Comparison of ENCODE assay signal across 20 mouse cellular contexts in genomic region chr10:3942289-3942688, GRCm38 (mm10). TPM values are rescaled to one million over a fixed set of nuclear protein-coding genes. Genes with fewer than 3 reads are reported as not detected.
DNase-seq lines count a peak whose midpoint lies in the region; ATAC-seq and TF ChIP-seq lines count a peak whose summit lies in the region.
"Had no signal": no experiment of that assay in that cellular context is flagged by ENCODE, and none has a peak within 500 bp of the region (broad histone marks: within the 10 kb centered on the region; RNA-seq: fewer than 3 reads in every experiment).

No protein-coding gene starts in this region.

- H3K4me1 ChIP-seq in kidney, embryonic 15.5 days = peaks cover 18% of the 10 kb centered on the region
- H3K4me1 ChIP-seq in E14TG2a.4 (replicated peaks; ENCODE audit: low read depth, low read length) = peaks cover 61% of the 10 kb centered on the region
- H3K4me1 ChIP-seq in thymus, adult 2 months (replicated peaks; ENCODE audit: control insufficient read depth, insufficient read depth, low read length) = no peaks in the 10 kb centered on the region
- H3K4me1 ChIP-seq: neural tube, embryonic 13.5 days had no signal

- no peak for TF ChIP-seq POLR2A in thymus, adult 2 months (IDR thresholded peaks at IDR 0.05; ENCODE audit: control insufficient read depth, extremely low read depth, insufficient read depth, low read length, poor library complexity)

- H3K36me3 ChIP-seq in kidney, embryonic 15.5 days = peaks cover 30% of the 10 kb centered on the region; the same call in 1 of the 2 replicates
- H3K36me3 ChIP-seq in E14TG2a.4 (ENCODE audit: insufficient read depth, low read length) = peaks cover 16% of the 10 kb centered on the region
- H3K36me3 ChIP-seq in thymus, adult 2 months (ENCODE audit: control insufficient read depth, insufficient read depth, low read length) = no peaks in the 10 kb centered on the region
- H3K36me3 ChIP-seq: intestine, embryonic 15.5 days; neural tube, embryonic 13.5 days had no signal

- no peaks in the 10 kb centered on the region for H3K27me3 ChIP-seq in kidney, embryonic 15.5 days
- no peaks in the 10 kb centered on the region for H3K27me3 ChIP-seq in E14TG2a.4 (ENCODE audit: insufficient read depth, low read length)
- no peaks in the 10 kb centered on the region for H3K27me3 ChIP-seq in thymus, adult 2 months (ENCODE audit: control insufficient read depth, insufficient read depth, low read length)
- H3K27me3 ChIP-seq: heart, embryonic 13.5 days; intestine, embryonic 15.5 days; neural tube, embryonic 13.5 days had no signal

- no peak for DNase-seq in kidney, postnatal 14 days
- DNase-seq in R1 (ENCODE audit: low read depth, low spot score) = peak; percentile 37
- no peak for DNase-seq in right cerebral cortex, postnatal 25 days
- no peak for DNase-seq in cerebellum, adult 9-11 months
- no peak for DNase-seq in thymus, adult 2 months
- DNase-seq: cerebellum, adult 2 months; kidney, adult 9 months; kidney, postnatal 4 days; spleen, adult 18-20 months had no signal

- no peak for TF ChIP-seq CTCF in E14TG2a.4 (conservative IDR thresholded peaks at IDR 0.05; ENCODE audit: low read length)
- no peak for TF ChIP-seq CTCF in thymus, adult 2 months (IDR thresholded peaks at IDR 0.05; ENCODE audit: borderline replicate concordance, control insufficient read depth, extremely low read depth, insufficient read depth, low read length, poor library complexity)

- 0 out of 2 replicates have a peak overlapping the region, but pooled peaks have one; percentile 81 for H3K27ac ChIP-seq in kidney, embryonic 15.5 days
- no peak overlapping the region for H3K27ac ChIP-seq in thymus, adult 2 months (ENCODE audit: control insufficient read depth, insufficient read depth, low read length)
- H3K27ac ChIP-seq: heart, embryonic 13.5 days; hindbrain, embryonic 14.5 days; intestine, embryonic 15.5 days; liver, embryonic 14.5 days; macrophage; midbrain, embryonic 12.5 days; neural tube, embryonic 13.5 days had no signal

- no peak overlapping the region for H3K9ac ChIP-seq in kidney, embryonic 15.5 days
- H3K9ac ChIP-seq: heart, embryonic 13.5 days; hindbrain, embryonic 14.5 days; intestine, embryonic 15.5 days; liver, embryonic 14.5 days; midbrain, embryonic 12.5 days; neural tube, embryonic 13.5 days had no signal

- WGBS in kidney, embryonic 15.5 days = 59% methylated on average over 6 of the region's 6 CpGs
- 87% methylated on average over 6 of the region's 6 CpGs for WGBS in thymus, adult 2 months

- no peak overlapping the region for H3K4me3 ChIP-seq in kidney, embryonic 15.5 days (replicated peaks)
- H3K4me3 ChIP-seq in E14TG2a.4 (replicated peaks; ENCODE audit: low read length) = peak overlapping the region; percentile 43; the same call in 1 of the 2 replicates
- H3K4me3 ChIP-seq in thymus, adult 2 months (ENCODE audit: control insufficient read depth, insufficient read depth, low read length) = no peak overlapping the region
- H3K4me3 ChIP-seq: heart, embryonic 13.5 days; intestine, embryonic 15.5 days; midbrain, embryonic 12.5 days; neural tube, embryonic 13.5 days had no signal

- H3K9me3 ChIP-seq in kidney, embryonic 15.5 days (replicated peaks) = no peaks in the 10 kb centered on the region
- no peaks in the 10 kb centered on the region for H3K9me3 ChIP-seq in E14TG2a.4 (ENCODE audit: low read length)
- H3K9me3 ChIP-seq: heart, embryonic 13.5 days; intestine, embryonic 15.5 days; midbrain, embryonic 12.5 days; neural tube, embryonic 13.5 days had no signal

- no peak overlapping the region for H3K4me2 ChIP-seq in kidney, embryonic 15.5 days
- H3K4me2 ChIP-seq: heart, embryonic 13.5 days; hindbrain, embryonic 14.5 days; intestine, embryonic 15.5 days; midbrain, embryonic 12.5 days; neural tube, embryonic 13.5 days had no signal

- ATAC-seq in kidney, embryonic 15.5 days (replicated peaks; ENCODE audit: low FRiP score) = no peak
- peak; percentile 60 for ATAC-seq in granulocyte monocyte progenitor cell, adult 5-6 weeks (replicated peaks; ENCODE audit: poor library complexity, severe bottlenecking)
- ATAC-seq: forebrain, embryonic 16.5 days had no signal

RNA-seq across cellular contexts. Expression of gene Mthfd1l, which starts 30.6 kb away (rescaled TPM):
- 17.1 and 18.4 TPM in 2 replicates for polyA plus RNA-seq in kidney, embryonic 15.5 days (2015; fragmentation: Nextera tagmentation; extraction: Ambion mirVana)
- 41.7 and 50.0 TPM in 2 replicates for total RNA-seq in granulocyte monocyte progenitor cell, adult 5-6 weeks (2014; fragmentation: Nextera tagmentation)
- total RNA-seq in granulocyte monocyte progenitor cell, adult 5-6 weeks (2017) = 105 and 111 TPM in 2 replicates
- polyA plus RNA-seq in thymus, adult 2 months (2012; rRNA removed) = 8.7 and 12.3 TPM in 2 replicates
